Mouse (Mus musculus): ENCODE measurements around the gene Dync1i2. TPM values are rescaled to one million over a fixed set of nuclear protein-coding genes. Genes with fewer than 3 reads are reported as not detected.

Dync1i2 gene
- polyA plus RNA-seq, 1 experiment, result 175 TPM

- DNase-seq (ENCODE audit: extremely low spot score in 1 of 2, low spot score in 1 of 2), result no peak
Measured at GRCm38 (mm10) chr2:71264585-71264984, 53.1 kb downstream of the Dync1i2 start.

GRCm38 (mm10) chr2:71268691-71269090 lies 57.2 kb downstream of the Dync1i2 start:
- no peak for DNase-seq (ENCODE audit: extremely low spot score in 1 of 2, low spot score in 1 of 2)

GRCm38 (mm10) chr2:71269332-71269731 lies 57.8 kb downstream of the Dync1i2 start:
- DNase-seq (ENCODE audit: extremely low spot score in 1 of 2, low spot score in 1 of 2), result no peak

- no peak for DNase-seq (ENCODE audit: extremely low spot score in 1 of 2, low spot score in 1 of 2)
Measured at GRCm38 (mm10) chr2:71270085-71270484, 58.6 kb downstream of the Dync1i2 start.

- peak; percentile 41 to 69 for DNase-seq (ENCODE audit: extremely low spot score in 1 of 2, low spot score in 1 of 2)
Measured at GRCm38 (mm10) chr2:71273955-71274679, 62.6 kb downstream of the Dync1i2 start.

- no peak for DNase-seq (ENCODE audit: extremely low spot score in 1 of 2, low spot score in 1 of 2)
Measured at GRCm38 (mm10) chr2:71275734-71276133, 64.2 kb downstream of the Dync1i2 start.

GRCm38 (mm10) chr2:71278791-71279775 lies 67.6 kb downstream of the Dync1i2 start:
- DNase-seq (ENCODE audit: extremely low spot score in 1 of 2, low spot score in 1 of 2), result peak; percentile 28 to 73

- no peak for DNase-seq (ENCODE audit: extremely low spot score in 1 of 2, low spot score in 1 of 2)
Measured at GRCm38 (mm10) chr2:71281981-71282380, 70.5 kb downstream of the Dync1i2 start.

- peak in 1 of 2 experiments; percentile 46 for DNase-seq (ENCODE audit: extremely low spot score in 1 of 2, low spot score in 1 of 2)
Measured at GRCm38 (mm10) chr2:71290107-71290775, 78.7 kb downstream of the Dync1i2 start.

GRCm38 (mm10) chr2:71291566-71291965 lies 80.1 kb downstream of the Dync1i2 start:
- no peak for DNase-seq (ENCODE audit: extremely low spot score in 1 of 2, low spot score in 1 of 2)

GRCm38 (mm10) chr2:71293983-71294382 lies 82.5 kb downstream of the Dync1i2 start:
- DNase-seq (ENCODE audit: extremely low spot score in 1 of 2, low spot score in 1 of 2), result no peak

- no peak for DNase-seq (ENCODE audit: extremely low spot score in 1 of 2, low spot score in 1 of 2)
Measured at GRCm38 (mm10) chr2:71294489-71294888, 83.0 kb downstream of the Dync1i2 start.

GRCm38 (mm10) chr2:71295844-71296243 lies 84.3 kb downstream of the Dync1i2 start:
- DNase-seq (ENCODE audit: extremely low spot score in 1 of 2, low spot score in 1 of 2), result no peak

GRCm38 (mm10) chr2:71297501-71297900 lies 86.0 kb downstream of the Dync1i2 start:
- DNase-seq (ENCODE audit: extremely low spot score in 1 of 2, low spot score in 1 of 2), result peak; percentile 21 to 51

GRCm38 (mm10) chr2:71298729-71299128 lies 87.2 kb downstream of the Dync1i2 start:
- no peak for DNase-seq (ENCODE audit: extremely low spot score in 1 of 2, low spot score in 1 of 2)

GRCm38 (mm10) chr2:71302156-71302663 lies 90.7 kb downstream of the Dync1i2 start:
- DNase-seq (ENCODE audit: extremely low spot score in 1 of 2, low spot score in 1 of 2), result no peak

- no peak for DNase-seq (ENCODE audit: extremely low spot score in 1 of 2, low spot score in 1 of 2)
Measured at GRCm38 (mm10) chr2:71303221-71303620, 91.7 kb downstream of the Dync1i2 start.

GRCm38 (mm10) chr2:71304821-71305220 lies 93.3 kb downstream of the Dync1i2 start:
- no peak for DNase-seq (ENCODE audit: extremely low spot score in 1 of 2, low spot score in 1 of 2)

GRCm38 (mm10) chr2:71306357-71306756 lies 94.9 kb downstream of the Dync1i2 start:
- no peak for DNase-seq (ENCODE audit: extremely low spot score in 1 of 2, low spot score in 1 of 2)

- no peak for DNase-seq (ENCODE audit: extremely low spot score in 1 of 2, low spot score in 1 of 2)
Measured at GRCm38 (mm10) chr2:71309726-71310125, 98.2 kb downstream of the Dync1i2 start.

- no peak for DNase-seq (ENCODE audit: extremely low spot score in 1 of 2, low spot score in 1 of 2)
Measured at GRCm38 (mm10) chr2:71312067-71312466, 100.6 kb downstream of the Dync1i2 start.

Data from frontal cortex, adult 2 months (tissue).